Mouse (Mus musculus): ENCODE results near the gene Wdr44. TPM values are rescaled to one million over a fixed set of nuclear protein-coding genes. Genes with fewer than 3 reads are reported as not detected.

The Wdr44 gene
- polyA plus RNA-seq (2015; fragmentation: Nextera tagmentation; extraction: Ambion mirVana), result 14.9 and 18.0 TPM in 2 replicates

DNA sequence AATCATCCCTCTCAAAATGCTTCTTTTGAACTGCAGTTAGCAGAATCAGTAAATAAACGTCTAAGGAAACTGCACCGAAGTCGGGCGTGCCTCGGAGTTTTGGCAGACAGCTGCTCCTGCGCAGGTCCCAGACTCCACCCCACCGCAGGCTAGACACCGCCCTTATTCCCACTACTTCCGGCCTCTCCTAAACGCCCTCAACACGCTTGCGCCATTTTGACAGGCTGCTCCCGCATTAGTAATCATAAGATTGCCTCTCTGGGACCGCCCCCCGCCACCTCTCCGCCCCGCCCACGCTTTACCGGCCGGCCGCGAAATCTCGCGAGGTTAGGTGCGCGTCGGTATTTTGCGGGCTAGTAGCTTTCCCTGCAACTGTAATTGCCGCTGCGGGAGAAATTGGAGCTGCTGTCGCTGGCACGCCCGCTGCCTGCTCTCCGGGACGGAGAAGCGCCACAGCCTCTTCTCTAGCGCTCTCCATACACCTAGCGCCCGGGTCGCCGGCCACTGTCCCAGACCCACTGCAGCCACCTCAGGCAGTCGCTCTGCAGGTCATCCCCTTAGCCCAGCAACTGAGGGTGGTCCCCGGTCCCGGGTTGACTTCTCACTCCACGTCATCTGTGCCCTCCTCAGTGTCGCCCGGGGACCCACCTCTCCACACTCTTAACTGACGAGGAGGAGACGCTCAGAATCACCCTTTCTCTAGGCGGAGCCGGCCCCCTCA lies at the start of gene Wdr44:
Wdr44 (plus strand) TSS at position 330 of the 721 bp plus-strand sequence.
- peak within 1 kb of the TSS; percentile 55 for H3K4me2 ChIP-seq (ENCODE audit: low read length)
- 11% methylated on average over 51 of the region's 51 CpGs for WGBS
- no peaks in the 10 kb centered on the region for H3K4me1 ChIP-seq (replicated peaks; ENCODE audit: control insufficient read depth, insufficient read depth, low read length)
- no peaks in the 10 kb centered on the region for H3K9me3 ChIP-seq (ENCODE audit: control insufficient read depth, low read length)
- H3K27ac ChIP-seq (ENCODE audit: low read length), result peak within 1 kb of the TSS; percentile 79
- H3K9ac ChIP-seq (replicated peaks; ENCODE audit: low read depth, low read length), result peak within 1 kb of the TSS; percentile 71
- peak within 1 kb of the TSS; percentile 65 for H3K4me3 ChIP-seq (replicated peaks; ENCODE audit: low read length)
- peak; percentile 99 for ATAC-seq
- H3K27me3 ChIP-seq (replicated peaks; ENCODE audit: control insufficient read depth, insufficient read depth, low read length), result no peaks in the 10 kb centered on the region
- H3K36me3 ChIP-seq (ENCODE audit: control insufficient read depth, insufficient read depth), result no peaks in the 10 kb centered on the region

DNA sequence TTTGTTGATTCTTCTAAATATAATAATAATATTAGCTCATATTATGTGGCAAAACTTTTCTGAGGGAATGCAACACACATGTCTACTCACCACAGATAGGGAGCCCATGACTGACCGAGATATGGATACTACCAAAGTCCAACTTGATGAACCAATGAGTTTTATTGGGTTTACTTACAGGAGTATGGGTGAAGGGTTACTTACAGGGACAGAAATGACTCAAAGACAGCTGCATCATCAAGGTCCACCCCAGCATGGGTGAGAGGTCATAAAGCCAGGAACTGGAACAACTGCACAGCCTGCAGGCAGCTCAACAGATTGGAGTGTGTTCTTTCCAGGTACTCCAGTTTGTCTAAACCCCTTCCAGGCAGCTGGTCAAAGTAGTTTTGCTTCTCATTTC lies 44.5 kb upstream of the Wdr44 start:
- no peak overlapping the region for H3K4me2 ChIP-seq (ENCODE audit: low read length)
- H3K36me3 ChIP-seq (ENCODE audit: control insufficient read depth, insufficient read depth), result no peaks in the 10 kb centered on the region
- H3K27ac ChIP-seq (ENCODE audit: low read length), result no peak overlapping the region
- no peak overlapping the region for H3K4me3 ChIP-seq (replicated peaks; ENCODE audit: low read length)
- 88% methylated on average over 1 of the region's 1 CpGs for WGBS
- H3K9ac ChIP-seq (replicated peaks; ENCODE audit: low read depth, low read length), result no peak overlapping the region
- H3K27me3 ChIP-seq (replicated peaks; ENCODE audit: control insufficient read depth, insufficient read depth, low read length), result no peaks in the 10 kb centered on the region
- no peaks in the 10 kb centered on the region for H3K4me1 ChIP-seq (replicated peaks; ENCODE audit: control insufficient read depth, insufficient read depth, low read length)
- ATAC-seq, result no peak
- no peaks in the 10 kb centered on the region for H3K9me3 ChIP-seq (ENCODE audit: control insufficient read depth, low read length)

DNA sequence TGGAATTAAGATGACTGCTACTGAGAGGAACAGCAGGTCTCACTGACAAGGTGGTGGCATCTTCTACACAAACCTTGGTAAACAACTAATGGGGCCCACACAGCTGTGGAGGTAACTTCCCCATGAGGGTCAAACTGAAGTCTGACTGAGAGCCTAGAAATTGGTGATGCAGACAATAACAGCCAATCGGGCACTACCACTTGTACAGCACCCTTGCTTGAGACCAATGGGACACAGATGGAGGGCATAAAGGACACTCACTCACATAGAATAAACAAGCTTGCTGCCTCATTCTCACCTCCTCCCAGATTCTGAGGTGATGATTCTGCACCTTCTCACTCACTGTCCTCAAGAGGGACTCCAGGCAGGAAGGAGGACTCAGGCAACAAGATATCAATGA lies 30.6 kb upstream of the Wdr44 start:
- Histone ChIP-seq H3K9me3 (ENCODE audit: control insufficient read depth, low read length) (no peaks in the 10 kb centered on the region), H3K9ac (replicated peaks; ENCODE audit: low read depth, low read length) (no peak overlapping the region), H3K27me3 (replicated peaks; ENCODE audit: control insufficient read depth, insufficient read depth, low read length) (no peaks in the 10 kb centered on the region), H3K27ac (ENCODE audit: low read length) (no peak overlapping the region), H3K4me3 (replicated peaks; ENCODE audit: low read length) (no peak overlapping the region), H3K36me3 (ENCODE audit: control insufficient read depth, insufficient read depth) (no peaks in the 10 kb centered on the region), H3K4me2 (ENCODE audit: low read length) (no peak overlapping the region), H3K4me1 (replicated peaks; ENCODE audit: control insufficient read depth, insufficient read depth, low read length) (no peaks in the 10 kb centered on the region)
- no peak for ATAC-seq
- 94% methylated on average over 1 of the region's 1 CpGs for WGBS

DNA sequence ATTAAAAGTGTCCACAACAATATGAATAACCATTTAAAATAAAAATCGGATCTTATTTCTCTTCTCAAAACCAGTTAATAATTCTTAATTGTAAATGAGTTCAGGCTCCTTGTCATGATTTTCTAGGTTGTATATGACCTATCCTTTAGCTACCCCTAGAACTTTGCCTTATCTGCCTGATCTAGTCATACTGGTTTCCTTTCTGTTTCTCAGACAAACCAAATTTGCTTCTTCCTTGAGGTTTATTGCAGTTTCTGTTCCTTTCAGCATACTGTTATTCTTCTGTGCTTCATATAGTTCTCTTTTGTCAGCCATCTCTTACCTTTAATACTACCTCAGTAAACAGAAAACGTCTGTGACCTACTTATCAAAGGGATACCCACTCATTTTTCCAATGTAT lies 19.7 kb upstream of the Wdr44 start:
- Histone ChIP-seq H3K27me3 (replicated peaks; ENCODE audit: control insufficient read depth, insufficient read depth, low read length) (no peaks in the 10 kb centered on the region), H3K4me2 (ENCODE audit: low read length) (no peak overlapping the region), H3K4me3 (replicated peaks; ENCODE audit: low read length) (no peak overlapping the region), H3K27ac (ENCODE audit: low read length) (no peak overlapping the region), H3K9me3 (ENCODE audit: control insufficient read depth, low read length) (no peaks in the 10 kb centered on the region), H3K4me1 (replicated peaks; ENCODE audit: control insufficient read depth, insufficient read depth, low read length) (no peaks in the 10 kb centered on the region), H3K36me3 (ENCODE audit: control insufficient read depth, insufficient read depth) (no peaks in the 10 kb centered on the region), H3K9ac (replicated peaks; ENCODE audit: low read depth, low read length) (no peak overlapping the region)
- no peak for ATAC-seq
- 77% methylated on average over 2 of the region's 2 CpGs for WGBS

DNA sequence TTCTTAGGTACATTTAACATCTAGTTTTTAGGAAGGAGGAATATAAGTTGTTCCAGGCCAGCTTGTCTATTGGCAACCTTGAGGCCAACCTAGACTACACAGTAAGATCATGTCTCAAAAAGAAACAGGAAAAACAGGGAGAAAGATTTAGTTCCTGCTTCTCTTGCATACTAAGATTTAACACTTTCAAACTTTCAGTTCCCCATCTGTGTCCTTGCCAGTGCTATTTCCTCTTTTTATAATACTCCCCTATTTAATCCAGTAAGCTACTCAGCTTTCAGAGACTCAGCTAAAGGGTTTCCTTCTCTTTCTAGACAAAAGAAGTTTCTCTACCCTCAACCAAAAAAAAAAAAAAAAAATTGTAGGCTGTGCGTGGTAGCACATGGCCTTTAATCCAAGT lies 17.4 kb upstream of the Wdr44 start:
- no peak for ATAC-seq
- no peak overlapping the region for H3K4me2 ChIP-seq (ENCODE audit: low read length)
- no peaks in the 10 kb centered on the region for H3K9me3 ChIP-seq (ENCODE audit: control insufficient read depth, low read length)
- no peaks in the 10 kb centered on the region for H3K4me1 ChIP-seq (replicated peaks; ENCODE audit: control insufficient read depth, insufficient read depth, low read length)
- H3K4me3 ChIP-seq (replicated peaks; ENCODE audit: low read length), result no peak overlapping the region
- H3K27me3 ChIP-seq (replicated peaks; ENCODE audit: control insufficient read depth, insufficient read depth, low read length), result no peaks in the 10 kb centered on the region
- no peak overlapping the region for H3K9ac ChIP-seq (replicated peaks; ENCODE audit: low read depth, low read length)
- no peaks in the 10 kb centered on the region for H3K36me3 ChIP-seq (ENCODE audit: control insufficient read depth, insufficient read depth)
- WGBS, result 63% methylated on average over 1 of the region's 1 CpGs
- H3K27ac ChIP-seq (ENCODE audit: low read length), result no peak overlapping the region

DNA sequence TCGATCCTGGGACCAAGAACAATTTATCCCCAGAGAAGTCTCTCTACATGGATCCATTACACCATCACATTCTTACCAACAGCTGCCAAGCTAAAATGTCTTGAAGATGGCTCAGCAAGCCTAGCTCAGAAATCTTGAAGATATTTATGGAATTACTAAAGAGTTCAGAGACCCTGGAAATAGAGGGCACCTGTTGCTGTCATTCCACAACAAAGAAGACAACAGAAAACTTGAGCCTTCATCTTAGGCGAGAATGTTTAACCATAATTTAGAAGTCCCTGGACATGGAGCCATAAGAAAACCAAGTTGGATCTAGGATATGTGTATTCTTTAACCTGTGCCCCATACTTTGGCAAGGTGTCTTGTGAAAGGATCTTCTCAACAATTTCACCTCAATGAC lies 16.3 kb upstream of the Wdr44 start:
- 78% methylated on average over 2 of the region's 2 CpGs for WGBS
- Histone ChIP-seq H3K9ac (replicated peaks; ENCODE audit: low read depth, low read length) (no peak overlapping the region), H3K4me2 (ENCODE audit: low read length) (no peak overlapping the region), H3K4me1 (replicated peaks; ENCODE audit: control insufficient read depth, insufficient read depth, low read length) (no peaks in the 10 kb centered on the region), H3K36me3 (ENCODE audit: control insufficient read depth, insufficient read depth) (no peaks in the 10 kb centered on the region), H3K4me3 (replicated peaks; ENCODE audit: low read length) (no peak overlapping the region), H3K9me3 (ENCODE audit: control insufficient read depth, low read length) (no peaks in the 10 kb centered on the region), H3K27ac (ENCODE audit: low read length) (no peak overlapping the region), H3K27me3 (replicated peaks; ENCODE audit: control insufficient read depth, insufficient read depth, low read length) (no peaks in the 10 kb centered on the region)
- ATAC-seq, result no peak

DNA sequence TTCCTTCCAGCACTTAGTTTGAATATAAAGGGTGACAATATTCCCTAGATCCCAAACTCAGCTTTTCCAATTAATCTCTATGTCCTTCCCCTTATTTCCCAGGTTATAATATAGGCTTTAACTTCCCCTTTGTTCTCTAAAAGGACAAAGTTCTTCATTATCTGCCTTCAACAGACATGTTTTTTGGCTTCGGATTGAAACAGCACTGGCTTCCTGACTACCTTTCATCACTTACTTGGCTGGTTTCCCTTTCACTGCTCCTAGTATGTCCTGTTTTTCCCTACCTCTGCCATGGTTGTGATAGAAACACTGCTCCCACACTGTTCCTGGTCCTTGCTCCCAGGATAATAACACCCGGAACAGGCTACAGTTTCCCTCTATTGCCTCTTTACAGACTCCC lies 15.3 kb upstream of the Wdr44 start:
- no peak overlapping the region for H3K4me2 ChIP-seq (ENCODE audit: low read length)

DNA sequence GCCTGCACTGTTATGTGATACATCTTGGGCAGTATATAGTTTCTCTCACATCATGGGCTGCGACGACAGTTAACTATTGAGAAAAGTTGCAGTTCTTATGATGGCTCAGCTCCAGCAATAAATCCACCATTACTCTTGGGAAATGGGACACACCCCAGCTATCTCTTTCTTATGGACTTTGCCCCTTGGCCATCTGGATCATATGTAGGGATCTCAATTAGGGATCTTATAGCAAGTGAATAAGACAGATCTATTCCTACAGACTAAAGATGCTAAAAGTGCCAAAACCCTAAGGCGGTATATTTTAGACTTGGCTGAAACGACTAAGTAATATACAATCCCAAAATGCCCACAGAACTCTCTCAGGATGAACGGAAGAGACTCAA lies 522 bp upstream of the Wdr44 start:
- ATAC-seq, result peak; percentile 10
- Histone ChIP-seq H3K4me1 (replicated peaks; ENCODE audit: control insufficient read depth, insufficient read depth, low read length) (no peaks in the 10 kb centered on the region), H3K36me3 (ENCODE audit: control insufficient read depth, insufficient read depth) (no peaks in the 10 kb centered on the region), H3K4me2 (ENCODE audit: low read length) (peak overlapping the region; percentile 49), H3K9ac (replicated peaks; ENCODE audit: low read depth, low read length) (peak overlapping the region; percentile 29), H3K27ac (ENCODE audit: low read length) (peak overlapping the region; percentile 23; the same call in 1 of the 2 replicates), H3K27me3 (replicated peaks; ENCODE audit: control insufficient read depth, insufficient read depth, low read length) (no peaks in the 10 kb centered on the region), H3K9me3 (ENCODE audit: control insufficient read depth, low read length) (no peaks in the 10 kb centered on the region), H3K4me3 (replicated peaks; ENCODE audit: low read length) (peak overlapping the region; percentile 65)
- WGBS, result 13% methylated on average over 5 of the region's 5 CpGs

More for the DNA sequence above, 15.3 kb upstream of the Wdr44 start:
- H3K27me3 ChIP-seq (replicated peaks; ENCODE audit: control insufficient read depth, insufficient read depth, low read length), result no peaks in the 10 kb centered on the region
- 81% methylated on average over 2 of the region's 2 CpGs for WGBS
- H3K4me1 ChIP-seq (replicated peaks; ENCODE audit: control insufficient read depth, insufficient read depth, low read length), result no peaks in the 10 kb centered on the region
- ATAC-seq, result no peak
- H3K9ac ChIP-seq (replicated peaks; ENCODE audit: low read depth, low read length), result no peak overlapping the region
- no peak overlapping the region for H3K27ac ChIP-seq (ENCODE audit: low read length)
- no peak overlapping the region for H3K4me3 ChIP-seq (replicated peaks; ENCODE audit: low read length)
- H3K9me3 ChIP-seq (ENCODE audit: control insufficient read depth, low read length), result no peaks in the 10 kb centered on the region
- H3K36me3 ChIP-seq (ENCODE audit: control insufficient read depth, insufficient read depth), result no peaks in the 10 kb centered on the region

DNA sequence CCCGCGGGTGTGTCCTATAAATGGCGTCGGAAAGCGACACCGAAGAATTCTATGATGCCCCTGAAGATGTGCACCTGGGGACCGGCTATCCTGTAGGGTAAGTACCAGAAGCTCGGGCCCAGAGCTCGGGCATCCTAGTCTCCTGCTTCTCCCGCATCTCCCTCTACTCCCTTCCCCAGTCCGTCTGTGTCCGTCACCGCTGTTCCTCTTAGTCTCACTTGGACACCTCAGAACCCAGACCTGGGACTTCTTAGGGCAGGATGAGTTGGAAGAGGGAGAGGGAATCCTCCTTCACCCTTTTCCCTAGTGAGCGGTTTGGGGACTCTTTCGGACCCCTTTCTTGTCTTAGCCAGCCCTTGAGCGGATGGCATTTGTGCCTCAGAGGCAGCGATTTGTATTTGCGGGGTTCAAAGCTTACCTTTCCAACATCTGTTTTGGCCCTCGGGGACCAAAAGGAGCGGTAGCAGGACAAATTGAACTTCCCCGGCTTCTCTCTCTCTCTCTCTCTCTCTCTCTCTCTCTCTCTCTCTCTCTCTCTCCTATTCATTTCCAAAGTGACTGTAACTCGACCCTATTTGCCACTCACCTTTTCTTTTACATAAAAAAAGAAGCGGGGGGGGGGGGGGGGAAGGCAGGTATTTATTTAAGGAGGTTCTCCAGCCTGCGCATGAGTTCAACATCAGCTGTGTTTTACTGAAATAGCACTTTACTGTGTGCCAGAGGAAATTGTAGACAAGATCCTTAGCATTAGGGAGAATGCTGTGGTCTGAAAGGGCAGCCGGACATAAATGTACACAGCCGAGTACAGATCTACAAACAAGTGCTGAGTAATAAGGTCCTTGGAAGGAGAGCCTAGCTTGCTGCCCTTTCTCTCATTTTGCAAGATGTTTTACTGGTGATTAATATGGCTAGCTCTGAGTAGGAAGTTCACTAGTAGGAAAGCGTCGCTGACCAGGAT lies 871 bp downstream of the Wdr44 start:
- Histone ChIP-seq H3K9me3 (ENCODE audit: control insufficient read depth, low read length) (no peaks in the 10 kb centered on the region), H3K9ac (replicated peaks; ENCODE audit: low read depth, low read length) (peak overlapping the region; percentile 71), H3K36me3 (ENCODE audit: control insufficient read depth, insufficient read depth) (no peaks in the 10 kb centered on the region), H3K4me2 (ENCODE audit: low read length) (peak overlapping the region; percentile 55), H3K4me3 (replicated peaks; ENCODE audit: low read length) (peak overlapping the region; percentile 65), H3K27me3 (replicated peaks; ENCODE audit: control insufficient read depth, insufficient read depth, low read length) (no peaks in the 10 kb centered on the region), H3K4me1 (replicated peaks; ENCODE audit: control insufficient read depth, insufficient read depth, low read length) (no peaks in the 10 kb centered on the region), H3K27ac (ENCODE audit: low read length) (peak overlapping the region; percentile 79)
- ATAC-seq, result no peak; the same call in 1 of the 2 replicates
- 14% methylated on average over 26 of the region's 28 CpGs for WGBS
